Comparison of ENCODE assay signal across 19 mouse cellular contexts in the genomic region with DNA sequence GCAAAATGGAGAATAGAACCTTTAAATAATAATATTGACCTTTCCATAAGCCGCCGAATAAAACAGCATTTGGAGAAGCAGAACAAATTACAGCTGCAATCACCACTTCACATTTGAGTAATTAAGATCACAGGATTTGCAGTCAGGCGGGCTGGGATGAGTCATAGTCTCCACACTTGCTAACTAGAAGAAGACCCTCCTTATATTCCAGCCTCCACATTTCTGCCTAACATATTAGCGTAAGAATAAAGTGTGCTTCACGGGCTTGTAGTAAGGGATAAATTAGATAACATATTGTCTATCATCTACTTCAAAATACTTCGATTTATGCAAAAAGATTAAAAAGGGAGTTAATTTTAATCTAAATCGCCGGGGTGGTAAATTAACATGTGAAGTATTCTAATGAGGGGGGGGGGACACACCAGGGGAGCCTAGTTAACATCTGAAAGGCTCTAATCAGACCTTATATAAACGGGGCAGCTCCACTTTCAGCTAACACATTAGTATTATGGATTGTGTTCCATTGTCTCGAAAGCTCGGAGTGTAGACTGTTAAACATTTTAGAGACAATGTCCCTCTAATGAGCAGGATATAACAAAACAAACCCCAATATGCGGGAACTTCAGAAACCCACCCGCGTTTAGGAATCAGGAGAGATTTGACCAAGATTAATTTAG.
A peak's percentile ranks its signal among the peaks of the same experiment; 100 is the strongest.
DNase-seq lines count a peak whose midpoint lies in the region; ATAC-seq lines count a peak whose summit lies in the region.
"Had no signal": no experiment of that assay in that cellular context is flagged by ENCODE, and none has a peak within 500 bp of the region (broad histone marks: within the 10 kb centered on the region; RNA-seq: fewer than 3 reads in every experiment).

No protein-coding gene starts in this region.

- peak overlapping the region; percentile 40; the same call in 1 of the 2 replicates for H3K27ac ChIP-seq in hindbrain, embryonic 12.5 days
- H3K27ac ChIP-seq in hindbrain, embryonic 10.5 days: no peak overlapping the region
- H3K27ac ChIP-seq in forebrain, embryonic 13.5 days: peak overlapping the region; percentile 76
- peak overlapping the region; percentile 48 for H3K27ac ChIP-seq in midbrain, embryonic 15.5 days
- H3K27ac ChIP-seq in limb, embryonic 10.5 days: no peak overlapping the region
- H3K27ac ChIP-seq: kidney, embryonic 15.5 days; limb, embryonic 12.5 days; liver, embryonic 15.5 days had no signal

- intact Hi-C loops in left cerebral cortex, postnatal 36 days (cut with DNase I): loop anchor here (5.0 kb wide), 2 partner anchors 40 to 90 kb away; a partner anchor contains a TSS

- peak; percentile 66 for ATAC-seq in hindbrain, embryonic 12.5 days (ENCODE audit: low FRiP score)
- peak; percentile 86 for ATAC-seq in forebrain, embryonic 13.5 days
- peak; percentile 65 for ATAC-seq in midbrain, embryonic 15.5 days (replicated peaks)
- no peak for ATAC-seq in megakaryocyte-erythroid progenitor cell, adult 5-6 weeks (replicated peaks; ENCODE audit: low FRiP score, low TSS enrichment, poor library complexity, severe bottlenecking)

- peaks cover 11% of the 10 kb centered on the region; the same call in 1 of the 2 replicates for H3K36me3 ChIP-seq in hindbrain, embryonic 12.5 days
- H3K36me3 ChIP-seq in hindbrain, embryonic 10.5 days: peaks cover 16% of the 10 kb centered on the region
- H3K36me3 ChIP-seq in forebrain, embryonic 13.5 days (ENCODE audit: poor library complexity, severe bottlenecking): peaks cover 18% of the 10 kb centered on the region
- H3K36me3 ChIP-seq in midbrain, embryonic 15.5 days (replicated peaks): no peaks in the 10 kb centered on the region
- H3K36me3 ChIP-seq in limb, embryonic 10.5 days: no peaks in the 10 kb centered on the region
- H3K36me3 ChIP-seq: G1E; heart, embryonic 12.5 days; kidney, embryonic 15.5 days; limb, embryonic 12.5 days; liver, embryonic 15.5 days had no signal

- 24% methylated on average over 14 of the region's 14 CpGs for WGBS in hindbrain, embryonic 12.5 days
- 31% methylated on average over 14 of the region's 14 CpGs for WGBS in hindbrain, embryonic 10.5 days
- 7% methylated on average over 14 of the region's 14 CpGs for WGBS in forebrain, embryonic 13.5 days
- 20% methylated on average over 14 of the region's 14 CpGs for WGBS in midbrain, embryonic 15.5 days
- 25% methylated on average over 14 of the region's 14 CpGs for WGBS in limb, embryonic 10.5 days

- H3K4me1 ChIP-seq in hindbrain, embryonic 12.5 days: peaks cover 29% of the 10 kb centered on the region
- peaks cover 15% of the 10 kb centered on the region for H3K4me1 ChIP-seq in hindbrain, embryonic 10.5 days (replicated peaks)
- H3K4me1 ChIP-seq in forebrain, embryonic 13.5 days: peaks cover 59% of the 10 kb centered on the region
- peaks cover 37% of the 10 kb centered on the region for H3K4me1 ChIP-seq in midbrain, embryonic 15.5 days
- H3K4me1 ChIP-seq in limb, embryonic 10.5 days: peaks cover 27% of the 10 kb centered on the region
- H3K4me1 ChIP-seq: heart, embryonic 12.5 days; liver, embryonic 15.5 days had no signal

- no peak for DNase-seq in hindbrain, embryonic 10.5 days (ENCODE audit: low spot score)
- peak; percentile 18 for DNase-seq in ES-CJ7 (ENCODE audit: low read depth, low spot score)
- no peak for DNase-seq in limb, embryonic 10.5 days (ENCODE audit: low spot score)
- no peak for DNase-seq in left cerebral cortex, postnatal 36 days (ENCODE audit: low spot score in 2 of 2)
- DNase-seq: adrenal gland, postnatal 25 days; B cell, adult 2 months; cerebellum, postnatal 36 days; gastrocnemius, postnatal 14 days; lung, postnatal 14 days had no signal

- H3K9ac ChIP-seq in hindbrain, embryonic 12.5 days: no peak overlapping the region
- H3K9ac ChIP-seq in forebrain, embryonic 13.5 days: no peak overlapping the region
- no peak overlapping the region for H3K9ac ChIP-seq in midbrain, embryonic 15.5 days
- H3K9ac ChIP-seq: heart, embryonic 12.5 days; kidney, embryonic 15.5 days; limb, embryonic 12.5 days; liver, embryonic 15.5 days had no signal

- no peak overlapping the region for H3K4me3 ChIP-seq in hindbrain, embryonic 12.5 days
- H3K4me3 ChIP-seq in hindbrain, embryonic 10.5 days: no peak overlapping the region
- H3K4me3 ChIP-seq in forebrain, embryonic 13.5 days: no peak overlapping the region
- no peak overlapping the region for H3K4me3 ChIP-seq in midbrain, embryonic 15.5 days
- no peak overlapping the region for H3K4me3 ChIP-seq in limb, embryonic 10.5 days
- H3K4me3 ChIP-seq: heart, embryonic 12.5 days; kidney, embryonic 15.5 days; limb, embryonic 12.5 days; liver, embryonic 15.5 days; myocyte had no signal

- H3K27me3 ChIP-seq in hindbrain, embryonic 12.5 days: no peaks in the 10 kb centered on the region
- H3K27me3 ChIP-seq in hindbrain, embryonic 10.5 days (ENCODE audit: insufficient read depth, poor library complexity, severe bottlenecking): no peaks in the 10 kb centered on the region
- H3K27me3 ChIP-seq in forebrain, embryonic 13.5 days: 0 out of 2 replicates have a peak, but pooled peaks cover 5% of the 10 kb centered on the region
- no peaks in the 10 kb centered on the region for H3K27me3 ChIP-seq in midbrain, embryonic 15.5 days (replicated peaks)
- 0 out of 2 replicates have a peak, but pooled peaks cover 8% of the 10 kb centered on the region for H3K27me3 ChIP-seq in limb, embryonic 10.5 days (ENCODE audit: low read depth, poor library complexity, severe bottlenecking)
- H3K27me3 ChIP-seq: heart, embryonic 12.5 days; kidney, embryonic 15.5 days; limb, embryonic 12.5 days; liver, embryonic 15.5 days had no signal

- no peaks in the 10 kb centered on the region for H3K9me3 ChIP-seq in hindbrain, embryonic 12.5 days (replicated peaks)
- H3K9me3 ChIP-seq in hindbrain, embryonic 10.5 days: no peaks in the 10 kb centered on the region
- H3K9me3 ChIP-seq in forebrain, embryonic 13.5 days (replicated peaks): no peaks in the 10 kb centered on the region
- no peaks in the 10 kb centered on the region for H3K9me3 ChIP-seq in midbrain, embryonic 15.5 days
- no peaks in the 10 kb centered on the region for H3K9me3 ChIP-seq in limb, embryonic 10.5 days (replicated peaks)
- H3K9me3 ChIP-seq: G1E; heart, embryonic 12.5 days; kidney, embryonic 15.5 days; limb, embryonic 12.5 days; liver, embryonic 15.5 days had no signal

- H3K4me2 ChIP-seq in hindbrain, embryonic 12.5 days (replicated peaks): peak overlapping the region; percentile 9; the same call in 1 of the 2 replicates
- H3K4me2 ChIP-seq in forebrain, embryonic 13.5 days: peak overlapping the region; percentile 35
- H3K4me2 ChIP-seq in midbrain, embryonic 15.5 days: no peak overlapping the region
- H3K4me2 ChIP-seq: heart, embryonic 12.5 days; kidney, embryonic 15.5 days; limb, embryonic 12.5 days; liver, embryonic 15.5 days had no signal

Comparison
In these comparisons a context has a peak if more than half of its experiments do, and no peak if none do; other contexts are left out.
1. H3K27ac ChIP-seq: peak in hindbrain, embryonic 12.5 days (single experiment), forebrain, embryonic 13.5 days (single experiment) and midbrain, embryonic 15.5 days (single experiment); none in hindbrain, embryonic 10.5 days (single experiment) and limb, embryonic 10.5 days (single experiment).